Mouse (Mus musculus) forebrain, embryonic 13.5 days (tissue): ENCODE measurements at regions not wholly inside any gene's neighbourhood (a gene's known extent, or its start where the extent isn't known, plus 50 kb on each side); places are given as distances from the start of the nearest gene placed in this dataset.
A peak's percentile ranks its signal among the peaks of the same experiment; 100 is the strongest.

Experiments
- ATAC-seq: fragments of 200-750 bp; cut with Nextera tagmentation; 2 replicates; pipeline ENCODE4 v1.8.0; 2017
- H3K27ac ChIP-seq: fragments of 300-500 bp; sonication (generic); 2 replicates; pipeline ENCODE4 v1.5.1; 2015; ENCODE audit warnings: inconsistent platforms, mild to moderate bottlenecking, moderate library complexity
- H3K27me3 ChIP-seq: fragments of 300-500 bp; sonication (generic); 2 replicates; pipeline ENCODE4 v1.6.1; 2015; ENCODE audit warnings: mild to moderate bottlenecking, inconsistent platforms
- H3K36me3 ChIP-seq: fragments of 300-500 bp; sonication (generic); 2 replicates; pipeline ENCODE4 v1.6.1; 2015; ENCODE audit warnings: mild to moderate bottlenecking, inconsistent platforms; ENCODE audit not compliant: poor library complexity, severe bottlenecking
- H3K4me1 ChIP-seq: fragments of 300-500 bp; sonication (generic); 2 replicates; pipeline ENCODE4 v1.6.1; 2015; ENCODE audit warnings: inconsistent platforms
- H3K4me2 ChIP-seq: fragments of 300-500 bp; sonication (generic); 2 replicates; pipeline ENCODE4 v1.6.1; 2015; ENCODE audit warnings: inconsistent platforms, mild to moderate bottlenecking, moderate library complexity
- H3K4me3 ChIP-seq: fragments of 300-500 bp; sonication (generic); 2 replicates; pipeline ENCODE4 v1.5.1; 2015; ENCODE audit warnings: mild to moderate bottlenecking, inconsistent platforms
- H3K9ac ChIP-seq: fragments of 300-500 bp; sonication (generic); 2 replicates; pipeline ENCODE4 v1.6.1; 2015; ENCODE audit warnings: mild to moderate bottlenecking, inconsistent platforms
- H3K9me3 ChIP-seq: fragments of 300-500 bp; sonication (generic); replicated peaks from 2 replicates; pipeline ENCODE4 v1.6.1; 2016; ENCODE audit warnings: inconsistent platforms
- WGBS: fragments of 180-500 bp; shearing (Covaris S2); methylation state at CpG from one replicate; pipeline ENCODE4 v1.1.7; 2015; 5-methylcytosine and 5-hydroxymethylcytosine counted together

DNA sequence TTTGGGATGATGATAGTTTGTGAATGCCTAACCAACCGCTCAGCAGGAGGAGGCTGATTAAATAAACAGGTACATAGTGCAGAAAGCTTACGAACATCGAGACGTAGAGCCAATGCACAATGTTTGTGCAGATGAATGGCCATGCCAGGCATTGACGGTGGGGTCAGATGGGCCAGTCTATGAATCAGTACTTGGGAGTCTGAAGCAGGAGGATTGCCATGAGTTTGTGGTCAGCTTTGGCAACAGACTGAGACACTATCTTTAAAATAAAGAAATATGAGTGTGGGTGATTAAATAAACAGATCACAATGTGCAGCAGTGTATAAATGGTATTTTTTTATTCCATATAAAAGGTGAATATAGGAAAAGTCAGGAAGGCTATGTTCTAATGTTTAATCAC is 90.4 kb upstream of the Zfp366 start:
- no peak overlapping the region for H3K4me3 ChIP-seq

DNA sequence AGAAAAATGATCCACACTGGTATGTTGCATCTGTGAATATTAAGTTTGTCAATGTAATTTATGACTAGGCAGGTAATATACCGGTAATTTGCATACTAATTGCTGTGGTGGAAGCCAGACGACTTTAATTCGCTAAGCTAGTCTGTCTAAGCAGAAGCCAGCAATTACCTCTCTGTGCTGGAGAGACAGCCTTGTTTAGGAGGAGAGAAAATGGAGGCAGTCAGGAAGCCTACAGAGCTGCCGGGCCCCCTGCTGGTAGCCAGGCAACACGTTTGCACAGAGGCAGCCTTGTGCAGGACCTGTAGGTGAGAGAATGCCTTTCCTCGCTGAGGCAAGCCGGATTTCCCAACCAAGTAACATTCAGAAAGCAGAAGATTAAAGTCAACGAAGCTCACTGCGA is 91.4 kb upstream of the Zfp366 start:
- peak; percentile 97 for ATAC-seq
- Histone ChIP-seq H3K9ac (no peak overlapping the region), H3K9me3 (no peaks in the 10 kb centered on the region), H3K27ac (peak overlapping the region; percentile 26), H3K4me3 (no peak overlapping the region), H3K4me2 (peak overlapping the region; percentile 23), H3K36me3 (no peaks in the 10 kb centered on the region), H3K27me3 (no peaks in the 10 kb centered on the region), H3K4me1 (peaks cover 16% of the 10 kb centered on the region)
- WGBS = 3% methylated on average over 9 of the region's 9 CpGs

More for the DNA sequence above, 90.4 kb upstream of the Zfp366 start:
- WGBS = 73% methylated on average over 5 of the region's 5 CpGs
- Histone ChIP-seq H3K9me3 (no peaks in the 10 kb centered on the region), H3K9ac (no peak overlapping the region), H3K27ac (no peak overlapping the region), H3K36me3 (no peaks in the 10 kb centered on the region), H3K4me2 (no peak overlapping the region), H3K27me3 (no peaks in the 10 kb centered on the region), H3K4me1 (peaks cover 16% of the 10 kb centered on the region)
- no peak for ATAC-seq

DNA sequence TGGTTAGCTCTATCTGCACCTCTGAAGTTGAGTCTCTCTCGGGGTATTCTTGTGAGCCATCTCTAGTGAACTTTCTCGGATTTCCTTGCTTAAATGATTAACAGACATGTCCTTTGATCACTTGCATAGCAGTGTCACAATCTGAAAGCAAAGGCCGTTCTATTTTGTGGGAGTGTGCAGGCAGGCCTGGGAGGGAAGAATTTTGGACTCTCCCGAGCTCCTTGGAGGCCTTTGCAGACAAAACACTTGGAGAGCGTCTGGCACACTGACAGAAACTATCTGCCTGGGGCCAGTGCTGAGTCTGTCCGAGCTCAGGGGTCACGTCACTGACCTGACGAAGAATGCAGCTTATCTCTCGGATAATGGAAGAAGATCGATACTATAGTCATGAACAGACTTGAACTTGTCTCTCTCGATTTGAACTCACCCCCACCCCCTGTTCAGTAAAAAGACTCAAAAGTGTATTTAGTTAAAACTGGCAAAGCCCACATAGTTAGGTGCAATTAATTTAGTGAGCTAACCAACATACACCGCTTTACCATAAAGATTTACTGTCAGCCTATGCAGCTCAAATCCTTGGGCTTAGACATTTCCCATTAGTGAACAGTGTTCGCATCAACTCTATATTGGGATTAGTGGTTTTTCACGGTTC is 92.2 kb upstream of the Zfp366 start:
- 30% methylated on average over 14 of the region's 14 CpGs for WGBS

DNA sequence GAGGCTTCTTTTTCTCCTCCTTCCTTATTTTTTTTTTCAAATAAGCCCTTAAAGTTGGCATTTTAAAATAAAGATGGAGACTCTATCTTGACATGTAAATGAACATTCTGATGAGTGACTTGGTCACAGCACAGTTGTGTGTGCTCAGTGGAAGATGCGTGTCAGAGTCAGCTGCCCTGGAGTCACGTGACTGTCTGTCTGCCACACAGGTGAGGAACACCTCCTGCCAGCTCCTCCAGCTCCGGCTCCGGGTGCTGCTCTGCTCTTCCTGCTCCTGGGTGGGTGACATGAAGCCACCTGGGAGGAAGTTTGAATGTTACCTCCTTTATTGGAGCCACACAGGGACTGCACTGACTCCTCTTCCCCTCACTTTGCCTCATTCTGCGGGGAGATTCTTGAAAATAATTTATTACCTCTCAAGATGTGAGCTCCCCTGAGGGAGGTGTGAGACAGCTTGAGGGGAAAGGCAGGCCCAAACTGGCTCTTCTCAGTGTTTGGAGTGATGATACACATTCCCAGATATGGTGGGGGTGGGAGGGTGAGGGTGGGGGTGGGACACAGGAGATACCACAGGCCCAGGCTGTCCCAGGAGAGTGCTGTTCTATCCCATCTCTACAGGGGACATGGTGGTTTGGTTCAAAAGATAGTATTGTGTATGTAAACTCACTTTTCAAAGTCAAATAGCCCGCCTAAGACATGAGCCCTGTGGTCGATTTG is 92.9 kb upstream of the Zfp366 start:
- H3K9ac ChIP-seq = no peak overlapping the region
- peaks cover 16% of the 10 kb centered on the region for H3K4me1 ChIP-seq
- H3K9me3 ChIP-seq = no peaks in the 10 kb centered on the region
- no peaks in the 10 kb centered on the region for H3K27me3 ChIP-seq
- no peak overlapping the region for H3K4me2 ChIP-seq
- H3K36me3 ChIP-seq = no peaks in the 10 kb centered on the region
- H3K4me3 ChIP-seq = no peak overlapping the region
- 82% methylated on average over 7 of the region's 7 CpGs for whole genome bisulfite sequencing
- no peak overlapping the region for H3K27ac ChIP-seq
- ATAC-seq = no peak

More for the DNA sequence above, 92.2 kb upstream of the Zfp366 start:
- H3K9me3 ChIP-seq = no peaks in the 10 kb centered on the region
- ATAC-seq = no peak
- no peak overlapping the region for H3K4me2 ChIP-seq
- H3K27ac ChIP-seq = peak overlapping the region; percentile 35; the same call in 1 of the 2 replicates
- no peaks in the 10 kb centered on the region for H3K36me3 ChIP-seq
- H3K4me1 ChIP-seq = peaks cover 16% of the 10 kb centered on the region
- no peak overlapping the region for H3K9ac ChIP-seq
- H3K27me3 ChIP-seq = no peaks in the 10 kb centered on the region
- H3K4me3 ChIP-seq = no peak overlapping the region

- Histone ChIP-seq H3K4me2 (no peak overlapping the region), H3K27ac (no peak overlapping the region), H3K36me3 (no peaks in the 10 kb centered on the region), H3K27me3 (no peaks in the 10 kb centered on the region), H3K4me1 (peaks cover 16% of the 10 kb centered on the region), H3K9me3 (no peaks in the 10 kb centered on the region), H3K9ac (no peak overlapping the region), H3K4me3 (no peak overlapping the region)
- 41% methylated on average over 3 of the region's 3 CpGs for WGBS
- no peak for ATAC-seq
Observed at GRCm38 (mm10) chr13:99090361-99090760, 94.3 kb upstream of the Zfp366 start.

DNA sequence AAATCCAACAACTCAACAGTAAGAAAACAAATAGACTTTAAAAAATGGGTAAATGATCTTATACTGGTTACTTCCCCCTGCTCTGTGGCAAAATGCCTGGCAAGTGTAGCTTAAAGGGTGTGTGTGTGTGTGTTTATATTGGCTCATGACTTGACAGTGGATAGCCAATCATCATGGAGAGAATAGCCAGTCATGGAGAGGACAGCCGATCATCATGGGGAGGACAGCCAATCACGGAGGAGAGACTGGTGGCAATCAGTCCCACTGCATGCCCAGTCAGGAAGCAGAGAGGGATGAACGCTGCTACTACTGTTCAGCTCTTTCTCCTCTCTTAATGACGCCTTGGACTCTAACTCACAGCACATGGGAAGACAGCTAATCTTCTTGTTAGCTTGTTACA is 96.3 kb upstream of the Zfp366 start:
- no peak for ATAC-seq
- H3K9ac ChIP-seq = no peak overlapping the region
- no peak overlapping the region for H3K4me3 ChIP-seq
- H3K9me3 ChIP-seq = no peaks in the 10 kb centered on the region
- no peak overlapping the region for H3K27ac ChIP-seq
- no peak overlapping the region for H3K4me2 ChIP-seq
- WGBS = 88% methylated on average over 4 of the region's 4 CpGs
- no peaks in the 10 kb centered on the region for H3K36me3 ChIP-seq
- H3K27me3 ChIP-seq = no peaks in the 10 kb centered on the region
- peaks cover 11% of the 10 kb centered on the region for H3K4me1 ChIP-seq

DNA sequence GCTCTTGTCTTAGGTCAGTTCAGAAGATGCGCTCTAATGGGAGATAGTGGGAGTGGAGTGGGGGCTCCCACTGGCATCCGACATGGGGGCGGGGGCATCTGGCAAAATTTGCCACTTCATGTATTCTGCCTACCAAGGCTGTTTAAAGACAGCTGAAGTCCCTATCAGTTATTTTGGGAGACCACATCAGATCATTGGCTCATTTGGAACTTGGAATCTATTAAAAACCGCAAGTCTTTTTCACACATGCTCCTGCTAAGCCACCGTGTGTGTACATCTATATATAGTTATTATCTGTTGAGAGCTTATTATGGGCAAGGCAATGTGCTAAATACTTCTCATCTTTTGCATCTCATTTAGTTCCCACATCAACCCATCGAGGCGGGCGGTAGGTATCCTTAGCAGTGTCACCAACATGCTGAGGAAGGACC is 95.0 kb upstream of the 1700024P04Rik start:
- 94% methylated on average over 8 of the region's 8 CpGs for WGBS

DNA sequence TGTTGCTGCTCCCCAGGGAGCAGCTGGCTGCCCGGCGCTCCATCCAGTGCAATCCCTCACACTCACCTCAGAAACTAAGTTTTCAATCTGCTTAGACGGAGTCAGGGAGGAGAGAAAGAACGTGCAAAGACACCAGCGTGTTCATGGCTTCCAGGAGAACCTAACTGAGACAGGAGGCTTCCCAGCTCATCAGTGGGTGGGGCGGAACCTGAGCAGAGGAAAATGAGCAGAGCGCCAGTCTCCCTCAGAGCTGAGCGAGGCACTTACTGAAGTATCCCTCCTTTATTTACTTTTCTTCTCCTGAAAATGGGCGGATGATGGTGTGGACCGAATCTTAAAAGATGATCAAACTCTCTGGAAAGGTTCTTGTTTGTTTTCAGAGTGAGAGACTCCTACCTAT is 94.3 kb upstream of the 1700024P04Rik start:
- H3K9me3 ChIP-seq = no peaks in the 10 kb centered on the region
- no peak overlapping the region for H3K27ac ChIP-seq
- no peak overlapping the region for H3K4me2 ChIP-seq
- H3K27me3 ChIP-seq = no peaks in the 10 kb centered on the region
- 90% methylated on average over 10 of the region's 10 CpGs for WGBS
- no peak overlapping the region for H3K4me3 ChIP-seq
- no peak overlapping the region for H3K9ac ChIP-seq
- no peaks in the 10 kb centered on the region for H3K36me3 ChIP-seq
- H3K4me1 ChIP-seq = no peaks in the 10 kb centered on the region
- ATAC-seq = no peak

More for the DNA sequence above, 95.0 kb upstream of the 1700024P04Rik start:
- H3K9ac ChIP-seq = no peak overlapping the region
- H3K9me3 ChIP-seq = no peaks in the 10 kb centered on the region
- H3K4me3 ChIP-seq = no peak overlapping the region
- H3K4me2 ChIP-seq = no peak overlapping the region
- no peaks in the 10 kb centered on the region for H3K4me1 ChIP-seq
- H3K27me3 ChIP-seq = no peaks in the 10 kb centered on the region
- no peaks in the 10 kb centered on the region for H3K36me3 ChIP-seq
- H3K27ac ChIP-seq = no peak overlapping the region
- no peak for ATAC-seq

DNA sequence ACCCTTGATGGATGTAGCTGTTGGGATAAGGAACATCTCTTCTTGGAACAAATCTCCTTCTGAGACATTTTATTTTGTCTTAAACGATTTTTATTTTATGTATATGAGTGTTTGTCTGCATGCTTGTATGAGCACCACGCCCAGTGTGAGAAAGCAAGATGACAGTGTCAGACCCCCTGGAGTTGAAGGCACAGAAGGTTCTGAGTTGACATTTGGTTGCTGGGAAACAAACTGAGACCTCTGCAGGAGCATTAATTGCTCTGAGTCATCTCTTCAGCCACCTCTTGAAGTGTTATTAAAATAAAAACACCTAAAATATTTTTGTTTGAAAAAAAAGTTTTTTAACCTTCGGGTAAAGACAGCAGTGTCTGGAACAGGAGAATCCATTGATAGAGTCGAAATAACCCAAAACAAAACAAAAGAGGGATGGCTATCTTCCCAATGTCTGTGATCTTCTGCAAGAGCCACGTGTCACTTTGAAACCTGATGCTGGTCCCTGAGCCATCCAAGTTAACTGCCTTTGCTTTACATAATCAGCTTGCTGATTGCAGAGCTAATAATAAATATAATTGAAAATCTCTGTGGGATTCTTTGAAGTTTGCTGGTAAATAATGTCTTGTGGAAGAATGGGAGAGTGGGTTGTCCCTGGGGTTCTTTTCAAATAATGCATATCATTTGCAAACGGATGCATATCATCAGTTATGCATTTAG is 92.8 kb upstream of the 1700024P04Rik start:
- WGBS = 66% methylated on average over 6 of the region's 6 CpGs

DNA sequence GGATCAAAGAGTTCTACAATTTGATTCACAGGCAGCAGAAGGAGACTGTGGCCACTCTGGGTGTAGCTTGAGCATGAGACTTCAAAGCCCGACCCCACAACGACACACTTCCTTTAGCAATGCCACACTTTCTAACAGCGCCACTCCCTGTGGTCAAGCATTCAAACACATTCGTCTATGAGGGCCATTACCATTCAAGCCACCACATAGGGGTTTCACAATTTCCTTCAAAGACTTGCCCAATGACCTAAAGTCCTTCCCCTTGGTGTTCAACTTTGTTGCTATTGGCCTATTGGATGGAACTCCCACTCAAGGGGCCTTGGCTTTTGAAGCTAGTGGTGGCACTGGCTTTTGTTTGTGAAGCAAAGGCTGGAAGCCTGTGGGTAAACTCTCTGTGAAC is 91.1 kb upstream of the 1700024P04Rik start:
- ATAC-seq = no peak
- 78% methylated on average over 4 of the region's 4 CpGs for WGBS

More for the DNA sequence above, 92.8 kb upstream of the 1700024P04Rik start:
- no peak for ATAC-seq
- Histone ChIP-seq H3K9ac (no peak overlapping the region), H3K9me3 (no peaks in the 10 kb centered on the region), H3K4me3 (no peak overlapping the region), H3K27me3 (no peaks in the 10 kb centered on the region), H3K36me3 (no peaks in the 10 kb centered on the region), H3K4me2 (no peak overlapping the region), H3K4me1 (no peaks in the 10 kb centered on the region), H3K27ac (no peak overlapping the region)

DNA sequence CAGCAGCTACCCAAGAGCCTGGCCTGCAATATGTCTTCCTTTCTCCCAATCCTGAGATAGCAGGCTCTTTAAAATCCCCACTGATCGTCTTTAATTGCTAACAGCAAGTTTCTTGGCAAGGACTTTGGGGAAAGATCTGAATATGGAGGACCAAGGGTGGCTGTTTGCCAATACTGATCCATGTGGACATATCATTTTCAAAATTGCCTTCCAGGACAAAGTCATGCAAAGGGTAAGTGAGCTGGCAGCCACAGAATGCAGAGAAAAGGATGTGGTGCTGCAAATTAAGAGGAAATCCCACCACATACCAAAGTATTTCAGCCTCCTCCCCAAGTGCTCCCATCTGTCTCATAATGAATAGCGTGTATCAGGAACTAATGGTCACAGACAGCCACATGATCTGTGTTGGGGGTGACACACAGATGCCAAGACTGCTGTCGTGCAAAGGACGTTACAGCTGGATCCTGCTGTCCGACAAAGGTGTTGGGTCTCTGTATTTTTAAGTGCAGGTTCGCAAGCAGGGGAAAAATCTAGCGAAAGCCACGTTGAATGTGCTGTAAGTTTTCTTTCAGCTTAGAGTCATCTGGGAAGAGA is 87.6 kb upstream of the 1700024P04Rik start:
- H3K36me3 ChIP-seq = no peaks in the 10 kb centered on the region
- H3K9me3 ChIP-seq = no peaks in the 10 kb centered on the region
- peaks cover 7% of the 10 kb centered on the region; the same call in 1 of the 2 replicates for H3K4me1 ChIP-seq
- no peak overlapping the region for H3K27ac ChIP-seq
- no peak overlapping the region for H3K9ac ChIP-seq
- no peak for ATAC-seq
- H3K4me3 ChIP-seq = no peak overlapping the region
- WGBS = 84% methylated on average over 8 of the region's 8 CpGs
- H3K27me3 ChIP-seq = no peaks in the 10 kb centered on the region
- H3K4me2 ChIP-seq = no peak overlapping the region

More for the DNA sequence above, 91.1 kb upstream of the 1700024P04Rik start:
- no peak overlapping the region for H3K4me3 ChIP-seq
- peaks cover 7% of the 10 kb centered on the region; the same call in 1 of the 2 replicates for H3K4me1 ChIP-seq
- H3K4me2 ChIP-seq = no peak overlapping the region
- no peaks in the 10 kb centered on the region for H3K27me3 ChIP-seq
- no peaks in the 10 kb centered on the region for H3K36me3 ChIP-seq
- H3K9me3 ChIP-seq = no peaks in the 10 kb centered on the region
- no peak overlapping the region for H3K27ac ChIP-seq
- no peak overlapping the region for H3K9ac ChIP-seq

DNA sequence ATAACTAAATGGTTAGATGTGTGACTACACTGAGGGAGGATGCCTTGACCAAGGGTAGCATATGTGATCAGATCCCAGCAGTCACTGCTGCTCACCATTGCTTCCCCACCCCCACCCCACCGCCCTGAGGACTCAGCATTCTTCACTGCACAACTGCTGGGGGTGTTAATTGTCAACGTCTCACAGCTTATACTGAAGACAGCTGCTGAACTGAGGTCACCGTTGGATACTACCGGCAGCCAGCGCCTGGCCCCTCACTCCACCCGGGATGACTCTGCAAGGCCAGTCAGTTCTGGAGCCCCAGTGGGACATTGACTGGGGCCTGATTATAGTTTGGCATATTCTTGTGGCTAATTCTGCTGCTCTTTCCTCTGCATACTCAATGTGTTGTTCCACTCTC is 87.0 kb upstream of the 1700024P04Rik start:
- 56% methylated on average over 6 of the region's 6 CpGs for WGBS
- Histone ChIP-seq H3K4me3 (no peak overlapping the region), H3K36me3 (no peaks in the 10 kb centered on the region), H3K27ac (no peak overlapping the region), H3K9me3 (no peaks in the 10 kb centered on the region), H3K4me1 (peaks cover 7% of the 10 kb centered on the region; the same call in 1 of the 2 replicates), H3K9ac (no peak overlapping the region), H3K4me2 (no peak overlapping the region), H3K27me3 (no peaks in the 10 kb centered on the region)
- no peak for ATAC-seq
